Mouse (Mus musculus) G1E (cell line): Measurements from ENCODE around the gene Ptx4.

Experiments
- CTCF ChIP-seq: IDR thresholded peaks from 2 replicates; pipeline ENCODE4 v1.5.1; 2012; ENCODE audit warnings: low read depth, low read length, inconsistent platforms, mixed read lengths
- GATA1 ChIP-seq: IDR thresholded peaks from 2 replicates; pipeline ENCODE4 v1.6.1; 2012; ENCODE audit warnings: borderline replicate concordance, low read length, inconsistent platforms, mixed read lengths
- GATA2 ChIP-seq: IDR thresholded peaks from 2 replicates; pipeline ENCODE4 v1.6.1; 2012; ENCODE audit warnings: low read depth, low read length, inconsistent platforms, borderline replicate concordance
- POLR2AphosphoS5 ChIP-seq: IDR thresholded peaks from 2 replicates; pipeline ENCODE4 v1.6.1; 2012; ENCODE audit warnings: low read depth, low read length, inconsistent platforms; ENCODE audit not compliant: insufficient replicate concordance
- TAL1 ChIP-seq: conservative IDR thresholded peaks from 2 replicates; pipeline ENCODE4 v1.6.1; 2012; ENCODE audit warnings: low read depth, low read length, inconsistent platforms, mixed read lengths

DNA sequence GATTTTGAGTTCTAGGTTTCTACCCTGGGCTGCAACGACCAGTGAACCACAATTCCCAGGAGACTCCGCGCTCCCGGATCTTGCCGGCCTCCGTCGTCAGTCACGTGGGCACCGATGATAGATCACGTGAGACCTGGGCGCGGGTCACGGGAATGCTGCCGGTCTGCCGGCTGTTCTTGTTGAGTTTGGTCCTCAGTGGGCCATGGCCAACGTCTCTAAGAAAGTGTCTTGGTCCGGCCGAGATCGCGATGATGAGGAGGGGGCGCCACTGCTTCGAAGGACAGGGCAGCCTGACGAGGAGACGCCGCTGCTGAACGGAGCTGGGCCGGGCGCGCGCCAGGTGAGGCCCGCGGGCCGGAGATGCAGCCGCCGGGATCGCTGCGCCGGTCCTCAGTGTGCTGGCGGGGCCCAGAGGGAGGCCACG is 12.7 kb downstream of the Ptx4 start, which contains the start of gene Clcn7:
- TF ChIP-seq POLR2AphosphoS5 (no peak), CTCF (no peak), GATA1 (no peak), GATA2 (no peak), TAL1 (no peak)
